Mouse (Mus musculus) embryonic facial prominence, embryonic 10.5 days (tissue): ENCODE measurements around the gene Gm3269. TPM values are rescaled to one million over a fixed set of nuclear protein-coding genes. Genes with fewer than 3 reads are reported as not detected.
"Not testable (repeated sequence)": the region's sequence is repeated elsewhere in the genome, so short reads cannot be mapped to it uniquely, and the experiment has no call there.

ENCODE experiments used
- DNase-seq: peaks from one replicate; pipeline ENCODE4 v3.0.0-alpha.2; 2017; ENCODE audit warnings: low spot score
- H3K27ac ChIP-seq: fragments of 300-500 bp; sonication (generic); replicated peaks from 2 replicates; pipeline ENCODE4 v1.5.1; 2016; ENCODE audit warnings: mild to moderate bottlenecking
- H3K27me3 ChIP-seq: fragments of 300-500 bp; sonication (generic); replicated peaks from 2 replicates; pipeline ENCODE4 v1.6.1; 2016; ENCODE audit warnings: low read depth, mild to moderate bottlenecking; ENCODE audit not compliant: poor library complexity, severe bottlenecking
- H3K36me3 ChIP-seq: fragments of 300-500 bp; sonication (generic); replicated peaks from 2 replicates; pipeline ENCODE4 v1.6.1; 2016; ENCODE audit warnings: mild to moderate bottlenecking, moderate library complexity
- H3K4me1 ChIP-seq: fragments of 300-500 bp; sonication (generic); 2 replicates; pipeline ENCODE4 v1.6.1; 2016
- H3K4me3 ChIP-seq: fragments of 300-500 bp; sonication (generic); 2 replicates; pipeline ENCODE4 v1.5.1; 2016; ENCODE audit warnings: mild to moderate bottlenecking, moderate library complexity
- H3K9me3 ChIP-seq: fragments of 300-500 bp; sonication (generic); 2 replicates; pipeline ENCODE4 v1.6.1; 2016; ENCODE audit warnings: mild to moderate bottlenecking
- WGBS: fragments of 180-500 bp; shearing (Covaris S2); methylation state at CpG from one replicate; pipeline ENCODE4 v1.1.7; 2016; 5-methylcytosine and 5-hydroxymethylcytosine counted together
- polyA plus RNA-seq: library from polyadenylated mRNA; unstranded; fragments of >200 nt; fragmentation: Nextera tagmentation; extraction: Ambion mirVana; gene quantifications from 2 replicates; pipeline ENCODE4 v1.2.1, GENCODE M21; 2016

The Gm3269 gene
- not detected in 2 replicates for polyA plus RNA-seq

- 63% methylated on average over 1 of the region's 4 CpGs for WGBS
- H3K36me3 ChIP-seq, H3K27me3 ChIP-seq, H3K4me1 ChIP-seq, H3K27ac ChIP-seq, H3K4me3 ChIP-seq, DNase-seq, H3K9me3 ChIP-seq: not testable (repeated sequence)
These were observed at the start of gene Gm3269 for GRCm38 (mm10) chr14:4837806-4838205. TSS of gene Gm3269 (plus strand) at chr14:4838106.

- not testable (repeated sequence) for H3K27me3 ChIP-seq, H3K9me3 ChIP-seq, H3K36me3 ChIP-seq, H3K27ac ChIP-seq, H3K4me1 ChIP-seq, DNase-seq, H3K4me3 ChIP-seq
- 83% methylated on average over 6 of the region's 6 CpGs for WGBS
These were observed 31.5 kb upstream of the Gm3269 start for GRCm38 (mm10) chr14:4806421-4806820.

GRCm38 (mm10) chr14:4821950-4822349 lies 16.0 kb upstream of the Gm3269 start:
- not testable (repeated sequence) for H3K27ac ChIP-seq, DNase-seq, H3K4me3 ChIP-seq, H3K36me3 ChIP-seq, H3K9me3 ChIP-seq, H3K27me3 ChIP-seq, H3K4me1 ChIP-seq
- 93% methylated on average over 4 of the region's 7 CpGs for WGBS

GRCm38 (mm10) chr14:4855299-4855980 lies 17.5 kb downstream of the Gm3269 start, which contains the start of gene Gm3264:
TSS of gene Gm3264 (plus strand) at chr14:4855576.
- 4% methylated on average over 42 of the region's 59 CpGs for WGBS
- peak within 1 kb of the TSS; percentile 80 for H3K27ac ChIP-seq

GRCm38 (mm10) chr14:4892116-4892515 lies 54.2 kb downstream of the Gm3269 start, which contains the start of gene Gm3278:
TSS of gene Gm3278 (plus strand) at chr14:4892416.
- not testable (repeated sequence) for DNase-seq, H3K4me3 ChIP-seq, H3K4me1 ChIP-seq, H3K36me3 ChIP-seq, H3K9me3 ChIP-seq, H3K27ac ChIP-seq, H3K27me3 ChIP-seq
- 100% methylated on average over 1 of the region's 3 CpGs for WGBS

More at GRCm38 (mm10) chr14:4855299-4855980, 17.5 kb downstream of the Gm3269 start, which contains the start of gene Gm3264:
- H3K27me3 ChIP-seq, H3K4me1 ChIP-seq, H3K36me3 ChIP-seq, H3K9me3 ChIP-seq: not testable (repeated sequence)
- H3K4me3 ChIP-seq = peak within 1 kb of the TSS; percentile 55
- peak; percentile 30 for DNase-seq

Other genes with a start within 250 kb of the Gm3269 start
- gene Gm8159, start 205.8 kb upstream of the Gm3269 start, polyA plus RNA-seq = not detected in 2 replicates
- gene Gm3239, start 173.9 kb upstream of the Gm3269 start, polyA plus RNA-seq = 0.12 TPM in 1 of 2 replicates, not detected in the other
- not detected in 2 replicates for gene Gm7876, start 128.9 kb upstream of the Gm3269 start, polyA plus RNA-seq
- 0.51 and 0.60 TPM in 2 replicates for gene Gm3252, start 111.3 kb upstream of the Gm3269 start, polyA plus RNA-seq
- not detected in 2 replicates for gene Gm9602, start 61.8 kb upstream of the Gm3269 start, polyA plus RNA-seq
- gene Gm3264, start 17.5 kb downstream of the Gm3269 start, polyA plus RNA-seq = 1.0 TPM in 2 replicates
- gene Gm3278, start 54.3 kb downstream of the Gm3269 start, polyA plus RNA-seq = not detected in 2 replicates
- gene Gm8297, start 145.8 kb downstream of the Gm3269 start, polyA plus RNA-seq = not detected in 2 replicates
- 1.0 TPM in 1 of 2 replicates, not detected in the other for gene Gm3298, start 177.8 kb downstream of the Gm3269 start, polyA plus RNA-seq
- gene 4930555G01Rik, start 212.5 kb downstream of the Gm3269 start, polyA plus RNA-seq = not detected in 2 replicates
- gene Gm8281, start 232.9 kb downstream of the Gm3269 start, polyA plus RNA-seq = 1.8 and 1.9 TPM in 2 replicates